Mouse (Mus musculus): Measurements from ENCODE around the gene Sepsecs. TPM values are rescaled to one million over a fixed set of nuclear protein-coding genes. Genes with fewer than 3 reads are reported as not detected.

Gene Sepsecs
- polyA plus RNA-seq, 1 experiment from 2014 or later: 9.3 TPM

GRCm38 (mm10) chr5:52618348-52619270 lies 50.9 kb downstream of the Sepsecs start:
- peaks cover 7% of the 10 kb centered on the region; the same call in 1 of the 2 replicates for H3K27me3 ChIP-seq
- H3K36me3 ChIP-seq: no peaks in the 10 kb centered on the region
- peak overlapping the region; percentile 86 for H3K4me2 ChIP-seq
- no peak overlapping the region for H3K27ac ChIP-seq
- H3K4me3 ChIP-seq: peak overlapping the region; percentile 38
- peak overlapping the region; percentile 24; the same call in 1 of the 2 replicates for H3K9ac ChIP-seq
- 1% methylated on average over 41 of the region's 41 CpGs for WGBS
- no peaks in the 10 kb centered on the region for H3K9me3 ChIP-seq
- peak; percentile 39; the same call in 1 of the 2 replicates for ATAC-seq (ENCODE audit: borderline replicate concordance, extremely low read depth, low FRiP score, low TSS enrichment)
- H3K4me1 ChIP-seq: peaks cover 27% of the 10 kb centered on the region

- Histone ChIP-seq H3K9me3 (no peaks in the 10 kb centered on the region), H3K4me3 (no peak overlapping the region), H3K4me1 (peaks cover 27% of the 10 kb centered on the region), H3K36me3 (no peaks in the 10 kb centered on the region), H3K9ac (no peak overlapping the region), H3K27ac (no peak overlapping the region), H3K27me3 (peaks cover 7% of the 10 kb centered on the region; the same call in 1 of the 2 replicates), H3K4me2 (peak overlapping the region; percentile 86)
- peak; percentile 21; the same call in 1 of the 2 replicates for ATAC-seq (ENCODE audit: borderline replicate concordance, extremely low read depth, low FRiP score, low TSS enrichment)
- 58% methylated on average over 9 of the region's 9 CpGs for WGBS
Observed at GRCm38 (mm10) chr5:52617711-52618347, 51.7 kb downstream of the Sepsecs start.

GRCm38 (mm10) chr5:52616549-52616948 lies 53.0 kb downstream of the Sepsecs start:
- Histone ChIP-seq H3K27me3 (peaks cover 7% of the 10 kb centered on the region; the same call in 1 of the 2 replicates), H3K36me3 (no peaks in the 10 kb centered on the region), H3K4me1 (peaks cover 27% of the 10 kb centered on the region), H3K9me3 (no peaks in the 10 kb centered on the region), H3K4me2 (no peak overlapping the region), H3K27ac (peak overlapping the region; percentile 12; the same call in 1 of the 2 replicates), H3K4me3 (no peak overlapping the region), H3K9ac (no peak overlapping the region)
- 18% methylated on average over 2 of the region's 2 CpGs for WGBS
- peak; percentile 47; the same call in 1 of the 2 replicates for ATAC-seq (ENCODE audit: borderline replicate concordance, extremely low read depth, low FRiP score, low TSS enrichment)

GRCm38 (mm10) chr5:52615421-52615820 lies 54.1 kb downstream of the Sepsecs start:
- Histone ChIP-seq H3K4me3 (no peak overlapping the region), H3K27me3 (peaks cover 7% of the 10 kb centered on the region; the same call in 1 of the 2 replicates), H3K27ac (no peak overlapping the region), H3K9ac (no peak overlapping the region), H3K4me2 (no peak overlapping the region), H3K4me1 (peaks cover 27% of the 10 kb centered on the region), H3K36me3 (no peaks in the 10 kb centered on the region), H3K9me3 (no peaks in the 10 kb centered on the region)
- 66% methylated on average over 9 of the region's 9 CpGs for WGBS
- ATAC-seq (ENCODE audit: borderline replicate concordance, extremely low read depth, low FRiP score, low TSS enrichment): no peak

GRCm38 (mm10) chr5:52614686-52615085 lies 54.8 kb downstream of the Sepsecs start:
- WGBS: 72% methylated on average over 4 of the region's 4 CpGs
- H3K27me3 ChIP-seq: peaks cover 7% of the 10 kb centered on the region; the same call in 1 of the 2 replicates
- no peak overlapping the region for H3K4me2 ChIP-seq
- H3K9ac ChIP-seq: no peak overlapping the region
- no peak for ATAC-seq (ENCODE audit: borderline replicate concordance, extremely low read depth, low FRiP score, low TSS enrichment)
- no peaks in the 10 kb centered on the region for H3K9me3 ChIP-seq
- peaks cover 27% of the 10 kb centered on the region for H3K4me1 ChIP-seq
- no peaks in the 10 kb centered on the region for H3K36me3 ChIP-seq
- H3K27ac ChIP-seq: no peak overlapping the region
- no peak overlapping the region for H3K4me3 ChIP-seq

GRCm38 (mm10) chr5:52612776-52613175 lies 56.7 kb downstream of the Sepsecs start:
- Histone ChIP-seq H3K4me2 (no peak overlapping the region), H3K9me3 (no peaks in the 10 kb centered on the region)
- WGBS: 78% methylated on average over 8 of the region's 8 CpGs

GRCm38 (mm10) chr5:52611315-52611895 lies 58.1 kb downstream of the Sepsecs start:
- Histone ChIP-seq H3K27ac (no peak overlapping the region), H3K36me3 (no peaks in the 10 kb centered on the region), H3K9me3 (no peaks in the 10 kb centered on the region), H3K9ac (no peak overlapping the region), H3K4me2 (no peak overlapping the region), H3K4me1 (peaks cover under 1% of the 10 kb centered on the region; the same call in 1 of the 2 replicates), H3K4me3 (no peak overlapping the region), H3K27me3 (no peaks in the 10 kb centered on the region)
- WGBS: 69% methylated on average over 10 of the region's 10 CpGs
- ATAC-seq (ENCODE audit: borderline replicate concordance, extremely low read depth, low FRiP score, low TSS enrichment): no peak

More at GRCm38 (mm10) chr5:52612776-52613175, 56.7 kb downstream of the Sepsecs start:
- H3K27me3 ChIP-seq: 0 out of 2 replicates have a peak, but pooled peaks cover 5% of the 10 kb centered on the region
- no peak overlapping the region for H3K4me3 ChIP-seq
- H3K4me1 ChIP-seq: peaks cover 15% of the 10 kb centered on the region
- ATAC-seq (ENCODE audit: borderline replicate concordance, extremely low read depth, low FRiP score, low TSS enrichment): no peak
- no peak overlapping the region for H3K27ac ChIP-seq
- no peak overlapping the region for H3K9ac ChIP-seq
- no peaks in the 10 kb centered on the region for H3K36me3 ChIP-seq

- H3K4me1 ChIP-seq: no peaks in the 10 kb centered on the region
- H3K27ac ChIP-seq: no peak overlapping the region
- H3K9me3 ChIP-seq: no peaks in the 10 kb centered on the region
- H3K9ac ChIP-seq: no peak overlapping the region
- no peak for ATAC-seq (ENCODE audit: borderline replicate concordance, extremely low read depth, low FRiP score, low TSS enrichment)
- no peak overlapping the region for H3K4me2 ChIP-seq
- H3K4me3 ChIP-seq: no peak overlapping the region
- no peaks in the 10 kb centered on the region for H3K27me3 ChIP-seq
- 68% methylated on average over 4 of the region's 4 CpGs for WGBS
- no peaks in the 10 kb centered on the region for H3K36me3 ChIP-seq
Observed at GRCm38 (mm10) chr5:52610306-52610705, 59.2 kb downstream of the Sepsecs start.

- H3K9ac ChIP-seq: no peak overlapping the region
- no peak overlapping the region for H3K27ac ChIP-seq
- no peaks in the 10 kb centered on the region for H3K36me3 ChIP-seq
- H3K9me3 ChIP-seq: no peaks in the 10 kb centered on the region
- no peaks in the 10 kb centered on the region for H3K4me1 ChIP-seq
- H3K4me2 ChIP-seq: no peak overlapping the region
- ATAC-seq (ENCODE audit: borderline replicate concordance, extremely low read depth, low FRiP score, low TSS enrichment): no peak
- WGBS: 39% methylated on average over 10 of the region's 10 CpGs
- no peaks in the 10 kb centered on the region for H3K27me3 ChIP-seq
- H3K4me3 ChIP-seq: no peak overlapping the region
Observed at GRCm38 (mm10) chr5:52609672-52610071, 59.8 kb downstream of the Sepsecs start.

GRCm38 (mm10) chr5:52604582-52605041 lies 64.9 kb downstream of the Sepsecs start:
- H3K4me2 ChIP-seq: no peak overlapping the region
- 49% methylated on average over 6 of the region's 6 CpGs for whole genome bisulfite sequencing
- no peaks in the 10 kb centered on the region for H3K4me1 ChIP-seq
- H3K27me3 ChIP-seq: no peaks in the 10 kb centered on the region
- H3K27ac ChIP-seq: no peak overlapping the region
- H3K9me3 ChIP-seq: no peaks in the 10 kb centered on the region
- no peak for ATAC-seq (ENCODE audit: borderline replicate concordance, extremely low read depth, low FRiP score, low TSS enrichment)
- no peak overlapping the region for H3K4me3 ChIP-seq
- H3K9ac ChIP-seq: no peak overlapping the region
- no peaks in the 10 kb centered on the region for H3K36me3 ChIP-seq

- no peak for ATAC-seq (ENCODE audit: borderline replicate concordance, extremely low read depth, low FRiP score, low TSS enrichment)
- Histone ChIP-seq H3K4me1 (peaks cover 19% of the 10 kb centered on the region), H3K4me2 (no peak overlapping the region), H3K27me3 (no peaks in the 10 kb centered on the region), H3K4me3 (no peak overlapping the region), H3K9ac (no peak overlapping the region), H3K9me3 (no peaks in the 10 kb centered on the region), H3K36me3 (no peaks in the 10 kb centered on the region), H3K27ac (no peak overlapping the region)
- 77% methylated on average over 9 of the region's 9 CpGs for WGBS
Observed at GRCm38 (mm10) chr5:52590612-52591011, 78.9 kb downstream of the Sepsecs start.

Measured in lung, embryonic 15.5 days (tissue).